Mouse (Mus musculus) C2C12 (cell line): ENCODE measurements at regions not wholly inside any gene's neighbourhood (a gene's known extent, or its start where the extent isn't known, plus 50 kb on each side); places are given as distances from the start of the nearest gene placed in this dataset.

Source experiments
- H3K27me3 ChIP-seq: one replicate; pipeline ENCODE4 v1.6.1; 2011; ENCODE audit not compliant: control insufficient read depth, insufficient read depth, insufficient read length
- H3K36me3 ChIP-seq: one replicate; pipeline ENCODE4 v1.6.1; 2011; ENCODE audit not compliant: control insufficient read depth, insufficient read depth
- H3K4me3 ChIP-seq: one replicate; pipeline ENCODE4 v1.5.1; 2011; ENCODE audit warnings: mild to moderate bottlenecking, control low read depth; ENCODE audit not compliant: poor library complexity, insufficient read depth, severe bottlenecking
- H3K79me2 ChIP-seq: one replicate; pipeline ENCODE4 v1.6.1; 2011; ENCODE audit not compliant: control insufficient read depth, insufficient read depth
- H3K79me3 ChIP-seq: one replicate; pipeline ENCODE4 v1.6.1; 2011; ENCODE audit warnings: low read depth, control low read depth
- H3ac ChIP-seq: one replicate; pipeline ENCODE3; 2011; ENCODE audit warnings: low read depth; ENCODE audit not compliant: control insufficient read depth, insufficient read length
- CEBPB ChIP-seq: IDR thresholded peaks from one replicate; pipeline ENCODE4 v1.6.1; 2011; ENCODE audit warnings: low read depth, mild to moderate bottlenecking, control low read depth, moderate library complexity
- CTCF ChIP-seq: IDR thresholded peaks from one replicate; pipeline ENCODE4 v1.5.1; 2011; ENCODE audit not compliant: control insufficient read depth, insufficient read depth, insufficient read length
- FOSL1 ChIP-seq: IDR thresholded peaks from one replicate; pipeline ENCODE4 v1.8.0; 2011; ENCODE audit warnings: mild to moderate bottlenecking, low read length; ENCODE audit not compliant: poor library complexity, insufficient read depth, severe bottlenecking
- MAX ChIP-seq: IDR thresholded peaks from one replicate; pipeline ENCODE4 v1.6.1; 2011; ENCODE audit warnings: mild to moderate bottlenecking, control low read depth
- MYOD1 ChIP-seq: IDR thresholded peaks from one replicate; pipeline ENCODE4 v1.6.1; 2011; ENCODE audit warnings: low read depth; ENCODE audit not compliant: control insufficient read depth, insufficient read length
- MYOG ChIP-seq: IDR thresholded peaks from one replicate; pipeline ENCODE4 v1.6.1; 2011; ENCODE audit not compliant: control insufficient read depth, insufficient read length; ENCODE audit errors: extremely low read depth
- USF1 ChIP-seq: IDR thresholded peaks from one replicate; pipeline ENCODE4 v1.6.1; 2011; ENCODE audit warnings: low read depth, mild to moderate bottlenecking, control low read depth, moderate library complexity

DNA sequence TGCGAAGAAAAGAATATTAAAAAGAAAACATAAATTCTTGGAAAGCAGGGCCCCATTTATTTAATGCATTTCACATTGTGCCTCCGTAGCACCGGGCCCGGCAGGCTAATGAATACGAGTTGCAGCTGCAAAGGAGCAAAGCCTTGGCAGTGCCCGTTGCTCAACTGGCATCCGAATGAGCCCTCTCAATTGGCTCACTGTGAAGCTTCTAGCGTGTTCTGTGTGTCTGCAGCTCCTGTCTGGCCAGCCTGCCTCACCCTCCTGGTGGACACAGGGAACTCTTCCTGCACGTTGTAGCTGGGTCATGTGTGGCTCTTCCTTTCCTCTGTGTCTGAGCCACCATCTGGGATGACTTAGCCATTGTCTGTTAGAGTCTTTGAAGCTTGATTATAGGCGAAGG is 256.1 kb downstream of the Pax1 start:
- no peak overlapping the region for H3K4me3 ChIP-seq
- no peaks in the 10 kb centered on the region for H3K36me3 ChIP-seq
- H3K79me2 ChIP-seq: no peaks in the 10 kb centered on the region
- H3K79me3 ChIP-seq: no peaks in the 10 kb centered on the region
- no peak overlapping the region for H3ac ChIP-seq
- no peaks in the 10 kb centered on the region for H3K27me3 ChIP-seq
- TF ChIP-seq CTCF (no peak), MAX (no peak), CEBPB (no peak), USF1 (no peak), MYOD1 (no peak), MYOG (no peak), FOSL1 (no peak)

DNA sequence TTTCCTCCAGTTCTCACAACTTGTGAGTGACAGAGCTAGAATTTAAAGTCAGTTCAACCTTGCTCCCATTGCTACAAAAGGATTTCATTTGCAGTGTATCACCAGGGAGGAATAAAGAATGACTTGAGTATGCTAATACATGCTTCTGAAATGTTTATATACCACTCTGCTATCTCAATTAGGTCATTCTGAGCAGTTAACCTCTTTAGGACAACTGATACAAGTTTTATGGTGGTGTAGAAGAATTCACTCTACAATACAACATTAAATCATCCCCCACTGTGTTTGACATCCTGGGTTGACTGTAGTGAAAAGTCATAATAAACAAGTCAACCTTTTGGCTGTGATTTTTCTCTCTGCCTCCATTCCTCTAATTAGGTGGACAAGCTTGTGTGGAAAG is 248.6 kb downstream of the Pax1 start:
- Histone ChIP-seq H3K36me3 (no peaks in the 10 kb centered on the region), H3K79me2 (no peaks in the 10 kb centered on the region), H3K79me3 (no peaks in the 10 kb centered on the region), H3ac (no peak overlapping the region), H3K4me3 (no peak overlapping the region), H3K27me3 (no peaks in the 10 kb centered on the region)
- TF ChIP-seq MAX (no peak), CEBPB (no peak), MYOD1 (no peak), USF1 (no peak), MYOG (no peak), FOSL1 (no peak), CTCF (no peak)

DNA sequence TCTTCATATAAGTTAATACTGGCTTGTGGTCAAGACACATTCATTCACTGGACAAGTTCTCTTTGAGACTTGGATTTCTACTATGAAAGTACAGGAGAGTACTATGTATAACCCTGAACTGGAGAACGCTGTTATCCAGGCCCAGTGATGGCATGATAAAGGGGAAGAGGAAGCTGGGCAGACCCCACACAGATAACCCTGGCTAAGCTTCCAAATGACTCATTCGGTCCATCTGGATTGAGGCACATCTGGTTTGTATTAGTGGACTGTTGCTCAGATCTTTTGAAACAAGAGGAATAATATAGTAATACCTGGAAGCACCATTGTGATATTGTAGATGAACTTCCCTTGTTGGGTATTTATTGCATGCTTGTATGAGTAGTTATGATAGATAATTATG is 239.9 kb downstream of the Pax1 start:
- no peaks in the 10 kb centered on the region for H3K36me3 ChIP-seq
- H3K27me3 ChIP-seq: no peaks in the 10 kb centered on the region
- H3K79me3 ChIP-seq: no peaks in the 10 kb centered on the region
- no peak overlapping the region for H3K4me3 ChIP-seq
- H3ac ChIP-seq: no peak overlapping the region
- H3K79me2 ChIP-seq: no peaks in the 10 kb centered on the region
- TF ChIP-seq FOSL1 (no peak), MYOG (no peak), CTCF (no peak), USF1 (no peak), MAX (no peak), CEBPB (no peak), MYOD1 (no peak)

DNA sequence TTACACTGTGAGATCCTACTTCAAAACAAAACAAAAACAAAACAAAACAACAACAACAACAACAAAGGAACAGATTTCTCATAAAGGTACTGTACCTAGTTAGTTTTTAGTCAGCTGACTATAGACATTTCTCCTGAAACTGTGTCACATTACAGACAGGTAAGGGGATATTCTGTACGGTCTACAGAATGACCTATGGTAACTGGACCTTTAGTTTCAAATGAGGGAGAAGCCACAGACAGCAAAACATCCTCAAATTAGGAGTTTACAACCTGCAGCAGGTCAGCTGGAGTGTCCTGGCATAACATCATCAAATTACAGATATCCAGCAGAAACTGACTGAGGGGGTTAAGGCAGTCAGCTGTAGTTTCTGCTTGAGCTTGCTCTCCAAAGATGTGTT is 210.7 kb downstream of the Pax1 start:
- Histone ChIP-seq H3K79me2 (no peaks in the 10 kb centered on the region), H3ac (no peak overlapping the region), H3K36me3 (no peaks in the 10 kb centered on the region), H3K79me3 (no peaks in the 10 kb centered on the region), H3K4me3 (no peak overlapping the region), H3K27me3 (no peaks in the 10 kb centered on the region)
- no peak for TF ChIP-seq MYOD1

DNA sequence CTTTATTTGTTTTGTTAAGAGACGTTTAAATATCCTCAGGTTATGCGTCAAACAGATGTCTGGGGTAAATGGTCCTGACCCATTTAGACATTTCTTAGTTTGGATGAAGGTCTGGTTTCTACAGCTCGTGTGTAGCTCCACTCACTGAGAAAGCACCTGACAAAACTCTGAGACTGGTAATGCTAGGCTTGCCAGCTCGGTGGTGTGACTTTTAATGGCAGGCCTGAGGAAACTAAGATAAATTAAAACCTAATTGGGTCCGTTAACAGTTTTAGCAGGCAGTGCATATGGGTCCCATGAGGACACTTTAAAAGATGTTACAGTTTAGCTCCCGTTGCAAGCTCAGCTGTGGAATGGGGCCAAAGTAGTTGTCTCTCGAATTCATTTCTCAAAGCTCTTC is 199.5 kb downstream of the Pax1 start:
- Histone ChIP-seq H3ac (no peak overlapping the region), H3K4me3 (no peak overlapping the region), H3K79me3 (no peaks in the 10 kb centered on the region), H3K27me3 (no peaks in the 10 kb centered on the region), H3K79me2 (no peaks in the 10 kb centered on the region), H3K36me3 (no peaks in the 10 kb centered on the region)
- TF ChIP-seq FOSL1: no peak
- TF ChIP-seq USF1: no peak
- TF ChIP-seq CTCF: no peak

DNA sequence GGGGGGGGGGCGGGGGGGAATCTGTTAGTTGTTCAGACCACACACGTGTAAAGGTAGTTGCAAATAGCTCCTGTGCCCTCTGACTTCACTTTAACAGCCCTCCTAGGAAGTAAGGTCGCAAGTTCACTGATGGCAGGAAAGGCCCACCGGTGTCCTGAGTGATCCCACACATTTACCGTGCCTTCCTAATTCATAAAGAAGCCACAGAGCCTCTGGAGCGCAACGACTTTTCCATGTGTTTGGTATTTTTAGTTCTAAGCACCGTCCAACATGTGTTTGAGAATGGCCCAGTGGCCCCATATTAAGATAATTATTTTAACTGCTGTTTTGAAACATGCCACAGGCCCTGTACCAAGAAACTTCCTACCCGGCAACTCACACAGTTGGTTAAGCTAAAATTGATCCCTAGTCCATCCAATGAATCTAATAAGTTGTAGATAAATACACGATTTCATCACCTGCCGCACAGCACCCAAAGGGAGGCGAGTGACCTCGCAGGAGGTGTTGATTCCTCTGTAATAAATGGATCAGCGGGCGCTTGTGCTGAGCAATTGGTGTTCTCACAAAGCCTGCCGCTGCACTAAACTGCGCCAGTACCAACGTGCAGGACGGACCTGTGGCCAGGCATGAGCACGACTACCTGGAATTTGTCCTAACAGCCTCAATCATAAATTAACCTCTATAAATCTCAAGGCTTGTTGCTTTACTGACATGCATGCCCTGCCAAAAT is 198.9 kb downstream of the Pax1 start:
- Histone ChIP-seq H3K79me3 (no peaks in the 10 kb centered on the region), H3K27me3 (no peaks in the 10 kb centered on the region), H3K79me2 (no peaks in the 10 kb centered on the region), H3K4me3 (no peak overlapping the region), H3ac (no peak overlapping the region), H3K36me3 (no peaks in the 10 kb centered on the region)
- TF ChIP-seq CTCF (no peak), CEBPB (no peak), USF1 (no peak), FOSL1 (no peak), MAX (no peak), MYOG (no peak)

DNA sequence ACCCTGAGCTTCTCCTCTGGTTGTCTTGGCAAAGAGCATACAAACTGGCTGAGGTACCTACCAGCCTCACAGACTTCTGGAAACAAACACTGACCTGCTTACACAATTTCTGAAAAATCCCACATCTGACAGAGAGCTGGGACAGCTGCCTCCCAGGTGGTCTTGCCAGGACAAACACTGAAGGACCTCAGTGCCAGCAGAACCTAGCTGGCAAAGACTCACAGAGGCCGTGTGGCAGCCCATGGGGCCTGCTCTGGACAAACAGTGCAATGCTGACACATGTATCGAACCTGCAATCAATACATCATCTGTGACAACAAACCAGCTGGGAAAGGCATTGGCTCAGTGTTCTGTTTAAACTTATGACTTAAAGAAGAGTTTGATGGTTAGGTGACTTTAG is 167.4 kb downstream of the Pax1 start:
- no peak overlapping the region for H3K4me3 ChIP-seq
- no peaks in the 10 kb centered on the region for H3K79me2 ChIP-seq
- H3ac ChIP-seq: no peak overlapping the region
- no peaks in the 10 kb centered on the region for H3K79me3 ChIP-seq
- TF ChIP-seq MYOD1 (no peak), CEBPB (no peak), MYOG (no peak), CTCF (no peak), USF1 (no peak)
- no peaks in the 10 kb centered on the region for H3K27me3 ChIP-seq
- no peaks in the 10 kb centered on the region for H3K36me3 ChIP-seq
